Mouse (Mus musculus) heart, embryonic 15.5 days (tissue): Measurements from ENCODE around the gene 9330161L09Rik. TPM values are rescaled to one million over a fixed set of nuclear protein-coding genes. Genes with fewer than 3 reads are reported as not detected.
A peak's percentile ranks its signal among the peaks of the same experiment; 100 is the strongest.

ENCODE experiments used
- ATAC-seq: fragments of 200-750 bp; cut with Nextera tagmentation; replicated peaks from 2 replicates; pipeline ENCODE4 v1.8.0; 2017; ENCODE audit warnings: low read depth, moderate TSS enrichment; ENCODE audit not compliant: insufficient number of reproducible peaks, insufficient read depth, low FRiP score
- H3K27ac ChIP-seq: fragments of 300-500 bp; sonication (generic); 2 replicates; pipeline ENCODE4 v1.5.1; 2015; ENCODE audit warnings: mild to moderate bottlenecking, inconsistent platforms
- H3K27me3 ChIP-seq: fragments of 300-500 bp; sonication (generic); 2 replicates; pipeline ENCODE4 v1.6.1; 2015; ENCODE audit warnings: inconsistent platforms
- H3K36me3 ChIP-seq: fragments of 300-500 bp; sonication (generic); 2 replicates; pipeline ENCODE4 v1.6.1; 2015; ENCODE audit warnings: mild to moderate bottlenecking, inconsistent platforms
- H3K4me1 ChIP-seq: fragments of 300-500 bp; sonication (generic); replicated peaks from 2 replicates; pipeline ENCODE4 v1.6.1; 2015; ENCODE audit warnings: inconsistent platforms
- H3K4me2 ChIP-seq: fragments of 300-500 bp; sonication (generic); 2 replicates; pipeline ENCODE4 v1.6.1; 2015; ENCODE audit warnings: inconsistent platforms, mild to moderate bottlenecking, moderate library complexity
- H3K4me3 ChIP-seq: fragments of 300-500 bp; sonication (generic); 2 replicates; pipeline ENCODE4 v1.5.1; 2015; ENCODE audit warnings: mild to moderate bottlenecking, inconsistent platforms
- H3K9ac ChIP-seq: fragments of 300-500 bp; sonication (generic); 2 replicates; pipeline ENCODE4 v1.6.1; 2015; ENCODE audit warnings: mild to moderate bottlenecking, inconsistent platforms
- H3K9me3 ChIP-seq: fragments of 300-500 bp; sonication (generic); replicated peaks from 2 replicates; pipeline ENCODE4 v1.6.1; 2016; ENCODE audit warnings: inconsistent platforms
- WGBS: fragments of 180-500 bp; shearing (Covaris S2); methylation state at CpG from one replicate; pipeline ENCODE4 v1.1.7; 2015; ENCODE audit warnings: mixed read lengths; 5-methylcytosine and 5-hydroxymethylcytosine counted together
- polyA plus RNA-seq: library from polyadenylated mRNA; unstranded; fragments of >200 nt; fragmentation: Nextera tagmentation; extraction: Ambion mirVana; gene quantifications from 2 replicates; pipeline ENCODE4 v1.2.1, GENCODE M21; 2015

The 9330161L09Rik gene
- polyA plus RNA-seq, 1 experiment from 2014 or later, result 0.42 TPM

DNA sequence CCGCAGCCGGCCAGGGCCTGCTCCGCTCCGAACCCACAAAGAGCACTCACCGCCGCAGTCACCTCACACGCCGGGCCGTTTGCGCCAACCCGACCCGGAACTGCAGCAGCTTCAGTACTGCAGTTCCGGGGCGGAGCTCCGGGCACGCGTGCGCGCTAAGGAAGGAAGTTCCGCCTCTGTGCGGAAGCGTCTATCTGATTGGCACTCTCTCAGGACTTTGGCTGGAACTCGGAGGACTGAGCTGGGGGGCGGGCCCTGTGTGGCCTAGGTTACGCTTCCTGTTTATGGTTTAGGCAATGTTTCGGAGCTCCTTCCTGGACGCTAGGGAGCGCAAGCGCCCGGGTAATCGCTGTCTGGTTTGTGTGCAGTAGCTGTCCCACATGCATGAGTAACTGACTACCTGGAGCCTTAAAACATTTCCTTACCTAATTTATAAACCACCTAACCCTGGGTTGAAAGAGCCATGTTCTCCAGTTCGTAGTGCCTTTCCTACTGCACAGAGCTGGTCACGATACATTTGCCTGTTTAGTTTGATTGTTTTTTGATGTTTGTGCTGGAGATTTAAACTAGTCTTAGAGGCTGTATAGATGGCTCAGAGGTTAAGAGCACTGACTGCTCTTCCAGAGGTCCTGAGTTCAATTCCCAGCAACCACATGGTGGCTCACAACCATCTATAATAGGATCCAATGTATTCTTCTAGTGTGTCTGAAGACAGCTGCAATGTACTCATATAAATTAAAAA, 18.3 kb upstream of the 9330161L09Rik start, which contains the start of gene Ddx24:
TSS of gene Ddx24 (minus strand) at position 102 of the 742 bp plus-strand sequence.
- Histone ChIP-seq H3K9ac (peak within 1 kb of the TSS; percentile 93), H3K27ac (peak within 1 kb of the TSS; percentile 64; the same call in 1 of the 2 replicates), H3K9me3 (no peaks in the 10 kb centered on the region), H3K4me2 (peak within 1 kb of the TSS; percentile 71), H3K4me3 (peak within 1 kb of the TSS; percentile 93), H3K27me3 (no peaks in the 10 kb centered on the region), H3K4me1 (peaks cover 28% of the 10 kb centered on the region), H3K36me3 (peaks cover 7% of the 10 kb centered on the region; the same call in 1 of the 2 replicates)
- peak; percentile 100 for ATAC-seq
- WGBS, result under 1% methylated on average over 33 of the region's 33 CpGs

GRCm38 (mm10) chr12:103425016-103425728, 17.6 kb upstream of the 9330161L09Rik start:
- peaks cover 7% of the 10 kb centered on the region; the same call in 1 of the 2 replicates for H3K36me3 ChIP-seq
- no peaks in the 10 kb centered on the region for H3K27me3 ChIP-seq
- peak overlapping the region; percentile 64; the same call in 1 of the 2 replicates for H3K27ac ChIP-seq
- peaks cover 28% of the 10 kb centered on the region for H3K4me1 ChIP-seq
- ATAC-seq, result no peak
- WGBS, result 8% methylated on average over 33 of the region's 33 CpGs
- H3K9me3 ChIP-seq, result no peaks in the 10 kb centered on the region
- H3K4me2 ChIP-seq, result peak overlapping the region; percentile 71
- peak overlapping the region; percentile 93 for H3K4me3 ChIP-seq
- peak overlapping the region; percentile 93 for H3K9ac ChIP-seq

- Histone ChIP-seq H3K4me2 (no peak overlapping the region), H3K9me3 (no peaks in the 10 kb centered on the region), H3K36me3 (peaks cover 83% of the 10 kb centered on the region), H3K4me1 (no peaks in the 10 kb centered on the region), H3K27me3 (no peaks in the 10 kb centered on the region), H3K9ac (no peak overlapping the region), H3K4me3 (no peak overlapping the region), H3K27ac (no peak overlapping the region)
- no peak for ATAC-seq
- 92% methylated on average over 10 of the region's 10 CpGs for WGBS
Observed at GRCm38 (mm10) chr12:103408144-103408543, 524 bp upstream of the 9330161L09Rik start.

- Histone ChIP-seq H3K4me3 (no peak overlapping the region), H3K9ac (no peak overlapping the region), H3K4me1 (no peaks in the 10 kb centered on the region), H3K4me2 (no peak overlapping the region), H3K27ac (no peak overlapping the region), H3K9me3 (no peaks in the 10 kb centered on the region), H3K27me3 (no peaks in the 10 kb centered on the region), H3K36me3 (peaks cover 44% of the 10 kb centered on the region)
- WGBS, result 82% methylated on average over 18 of the region's 18 CpGs
- no peak for ATAC-seq
Observed at GRCm38 (mm10) chr12:103404131-103404530, 3.5 kb downstream of the 9330161L09Rik start.

- no peaks in the 10 kb centered on the region; the same call in 1 of the 2 replicates for H3K36me3 ChIP-seq
- WGBS, result 55% methylated on average over 7 of the region's 7 CpGs
- H3K4me3 ChIP-seq, result no peak overlapping the region
- no peak overlapping the region for H3K4me2 ChIP-seq
- no peaks in the 10 kb centered on the region for H3K9me3 ChIP-seq
- H3K27ac ChIP-seq, result 0 out of 2 replicates have a peak overlapping the region, but pooled peaks have one; percentile 3
- H3K4me1 ChIP-seq, result peaks cover 36% of the 10 kb centered on the region
- ATAC-seq, result no peak
- no peaks in the 10 kb centered on the region for H3K27me3 ChIP-seq
- no peak overlapping the region for H3K9ac ChIP-seq
Observed at GRCm38 (mm10) chr12:103396751-103397150, 10.9 kb downstream of the 9330161L09Rik start.

DNA sequence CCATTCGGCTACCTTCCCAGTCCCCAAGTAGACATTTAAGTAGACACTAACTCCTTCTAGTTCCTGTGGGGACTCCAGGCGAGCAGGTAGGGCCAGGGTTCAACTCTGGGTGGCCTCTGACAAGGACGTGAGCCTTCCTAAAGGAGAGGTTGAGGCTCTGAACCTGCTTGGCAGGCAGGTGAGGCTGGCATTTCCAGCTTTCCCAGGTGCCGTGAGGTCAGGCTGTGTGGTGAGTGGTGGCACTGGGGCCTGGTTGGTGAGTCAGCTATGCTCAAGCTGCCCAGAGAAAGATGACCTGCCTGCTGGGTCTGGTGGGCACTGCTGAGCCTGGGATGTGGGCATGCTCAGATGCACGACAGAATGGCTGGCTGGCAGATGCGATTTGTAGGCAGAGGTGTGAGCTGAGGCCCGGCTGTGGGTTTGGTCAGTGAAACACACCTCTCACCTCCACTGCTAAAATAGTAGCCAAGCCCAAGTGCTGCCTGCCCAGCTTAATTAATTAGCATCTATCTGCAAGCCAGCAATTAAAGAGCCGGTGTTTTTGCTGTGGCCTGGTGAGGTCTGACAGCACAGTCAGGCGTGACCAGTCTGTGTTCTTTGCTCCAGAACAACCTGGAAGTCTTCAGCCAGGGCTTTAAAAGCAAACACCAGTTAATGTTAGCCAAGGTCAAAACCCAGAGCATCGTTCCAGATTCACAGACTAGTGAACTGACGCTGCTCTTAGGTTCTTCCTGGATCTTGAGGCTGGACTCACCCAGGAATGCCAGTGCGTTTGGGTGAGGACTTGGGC, 11.9 kb downstream of the 9330161L09Rik start:
- Histone ChIP-seq H3K27ac (no peak overlapping the region), H3K27me3 (no peaks in the 10 kb centered on the region), H3K4me3 (no peak overlapping the region), H3K9me3 (no peaks in the 10 kb centered on the region), H3K4me1 (peaks cover 46% of the 10 kb centered on the region), H3K9ac (no peak overlapping the region), H3K4me2 (no peak overlapping the region), H3K36me3 (no peaks in the 10 kb centered on the region; the same call in 1 of the 2 replicates)
- 66% methylated on average over 12 of the region's 12 CpGs for WGBS
- no peak for ATAC-seq

DNA sequence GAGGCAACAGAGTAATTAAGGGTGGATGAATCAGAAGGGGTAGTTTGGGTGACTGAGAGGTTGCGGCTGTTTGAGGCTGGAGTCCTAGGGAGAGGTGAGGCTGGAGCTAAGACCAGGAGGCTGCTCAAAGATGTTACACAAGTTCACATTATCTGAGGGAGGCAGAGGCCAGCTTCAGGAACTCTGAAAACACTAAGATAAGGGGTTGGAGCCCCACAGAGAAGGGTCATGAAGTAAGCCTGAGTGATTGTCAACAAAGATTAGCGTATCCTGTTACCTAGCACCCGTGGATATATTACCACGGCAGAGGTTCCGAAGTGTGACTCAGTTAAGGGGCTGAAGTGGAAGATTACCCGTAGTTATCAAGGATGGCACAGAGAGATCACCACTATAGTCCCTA, 14.1 kb downstream of the 9330161L09Rik start:
- Histone ChIP-seq H3K4me1 (peaks cover 61% of the 10 kb centered on the region), H3K4me2 (no peak overlapping the region)

DNA sequence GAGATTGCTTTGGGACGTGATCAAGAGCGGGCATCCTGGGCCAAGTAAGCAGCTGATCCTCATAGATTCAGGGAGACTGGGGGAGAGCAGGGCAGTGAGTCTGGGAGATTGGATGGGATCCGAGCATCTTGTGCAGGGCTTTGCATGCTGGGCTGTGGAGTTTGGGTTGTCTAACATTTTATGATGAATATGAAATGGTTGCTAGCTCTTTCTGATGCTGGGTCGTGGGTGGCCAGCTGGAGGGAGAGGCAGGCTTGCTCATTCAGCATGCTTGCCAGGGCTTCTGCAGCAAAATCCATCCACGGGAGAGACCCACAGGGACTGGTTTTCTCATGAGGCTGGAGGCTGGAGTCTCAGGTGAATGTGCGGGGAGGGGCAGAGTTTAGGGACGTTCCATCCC, 16.5 kb downstream of the 9330161L09Rik start:
- Histone ChIP-seq H3K9ac (no peak overlapping the region), H3K9me3 (no peaks in the 10 kb centered on the region), H3K27ac (peak overlapping the region; percentile 48), H3K27me3 (no peaks in the 10 kb centered on the region), H3K36me3 (no peaks in the 10 kb centered on the region), H3K4me1 (peaks cover 42% of the 10 kb centered on the region), H3K4me3 (no peak overlapping the region), H3K4me2 (peak overlapping the region; percentile 43)
- ATAC-seq, result no peak
- 58% methylated on average over 7 of the region's 7 CpGs for WGBS

More for the DNA sequence above, 14.1 kb downstream of the 9330161L09Rik start:
- Histone ChIP-seq H3K9me3 (no peaks in the 10 kb centered on the region), H3K36me3 (no peaks in the 10 kb centered on the region), H3K27ac (no peak overlapping the region), H3K27me3 (no peaks in the 10 kb centered on the region), H3K4me3 (no peak overlapping the region), H3K9ac (no peak overlapping the region)
- ATAC-seq, result no peak
- WGBS, result 44% methylated on average over 6 of the region's 6 CpGs

- no peak overlapping the region for H3K27ac ChIP-seq
- peak overlapping the region; percentile 88 for H3K4me2 ChIP-seq
- no peak overlapping the region for H3K9ac ChIP-seq
- H3K4me3 ChIP-seq, result no peak overlapping the region
- no peak for ATAC-seq
- no peaks in the 10 kb centered on the region for H3K36me3 ChIP-seq
- H3K4me1 ChIP-seq, result peaks cover 38% of the 10 kb centered on the region
- 66% methylated on average over 4 of the region's 4 CpGs for WGBS
- no peaks in the 10 kb centered on the region for H3K27me3 ChIP-seq
- no peaks in the 10 kb centered on the region for H3K9me3 ChIP-seq
Observed at GRCm38 (mm10) chr12:103389982-103390381, 17.6 kb downstream of the 9330161L09Rik start.

DNA sequence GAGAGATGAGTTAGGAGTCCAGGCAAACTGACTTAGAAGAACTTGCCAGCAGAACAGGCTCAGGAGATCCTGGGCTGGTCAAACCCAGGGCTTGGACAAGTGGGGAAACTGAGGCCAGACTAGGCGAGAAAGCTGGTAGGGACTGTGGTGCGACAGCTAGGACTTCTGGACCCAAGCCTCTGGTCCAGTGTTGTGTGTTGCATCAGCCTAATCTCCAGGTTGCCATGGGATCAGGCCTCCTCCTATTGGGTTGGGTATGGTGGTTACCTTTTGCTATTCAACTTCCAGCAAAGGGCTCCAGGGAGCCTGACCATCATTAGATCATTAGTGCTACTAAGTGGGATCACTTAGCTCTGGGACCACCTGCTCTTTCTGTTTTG, 18.3 kb downstream of the 9330161L09Rik start:
- peaks cover 38% of the 10 kb centered on the region for H3K4me1 ChIP-seq

More for the DNA sequence above, 18.3 kb downstream of the 9330161L09Rik start:
- no peaks in the 10 kb centered on the region for H3K27me3 ChIP-seq
- peak overlapping the region; percentile 88 for H3K4me3 ChIP-seq
- peak overlapping the region; percentile 88 for H3K4me2 ChIP-seq
- H3K9me3 ChIP-seq, result no peaks in the 10 kb centered on the region
- no peaks in the 10 kb centered on the region for H3K36me3 ChIP-seq
- 53% methylated on average over 2 of the region's 2 CpGs for WGBS
- H3K9ac ChIP-seq, result peak overlapping the region; percentile 89
- no peak overlapping the region for H3K27ac ChIP-seq
- ATAC-seq, result no peak
